Mouse (Mus musculus): ENCODE data around the gene Tctex1d4.

GRCm38 (mm10) chr4:117104672-117105071 is 21.9 kb upstream of the Tctex1d4 start:
- no peak for TF ChIP-seq CTCF (IDR thresholded peaks at IDR 0.05; ENCODE audit: low read depth)
- TF ChIP-seq EP300 (IDR thresholded peaks at IDR 0.05; ENCODE audit: low read depth), result no peak

Measured in liver, embryonic 14.5 days (tissue).